Mouse (Mus musculus) 3134 (cell line): ENCODE results near the gene Plxna1.
A peak's percentile ranks its signal among the peaks of the same experiment; 100 is the strongest.

Experiments used
- DNase-seq: peaks from one replicate; pipeline ENCODE4 v3.0.0-alpha.2; 2011; ENCODE audit warnings: low spot score; ENCODE audit not compliant: insufficient read length; ENCODE audit errors: extremely low read depth

Gene Plxna1

DNA sequence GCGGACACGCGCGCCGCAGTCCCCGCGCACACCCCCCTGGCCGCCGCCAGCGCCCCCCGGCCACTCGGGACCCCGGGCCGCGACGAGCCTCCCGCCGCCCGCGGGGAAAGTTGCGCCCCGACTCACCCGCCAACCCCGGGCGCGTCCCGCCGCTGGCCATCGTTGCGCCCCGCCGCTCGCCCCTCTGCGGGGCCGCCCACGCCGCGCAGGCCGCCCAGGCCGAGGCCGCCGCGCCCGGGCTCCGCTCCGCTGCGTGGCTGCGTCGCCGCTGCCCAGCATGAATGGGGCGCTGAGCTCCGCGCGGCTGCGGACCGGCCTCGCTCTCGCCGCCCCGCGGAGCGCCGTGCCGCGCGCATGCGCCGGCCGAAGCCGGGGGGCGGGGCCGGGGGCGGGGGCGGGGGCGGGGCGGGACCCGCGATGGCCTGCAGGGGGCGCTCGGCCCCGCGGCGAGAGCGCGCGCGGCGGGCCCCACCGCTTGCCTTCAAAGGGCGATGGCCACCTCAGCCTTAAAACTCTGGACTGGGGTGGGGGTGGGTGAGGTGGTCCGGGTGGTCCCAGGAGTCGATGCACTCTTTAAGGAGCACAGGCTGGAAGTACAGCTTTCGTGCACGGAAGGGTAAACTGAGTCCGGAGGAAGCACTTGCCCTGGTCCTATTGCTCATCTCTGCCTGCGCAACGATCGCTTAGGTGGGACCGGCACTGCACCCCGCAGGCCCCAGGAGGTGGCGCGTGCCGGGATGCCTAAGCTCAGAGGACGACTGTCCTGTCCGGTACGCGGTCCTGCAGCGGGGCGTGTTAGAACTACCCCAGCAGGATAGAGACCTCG lies at the start of gene Plxna1:
TSS of gene Plxna1 (minus strand) at position 340 of the 826 bp plus-strand sequence.
- peak; percentile 47 for DNase-seq

DNA sequence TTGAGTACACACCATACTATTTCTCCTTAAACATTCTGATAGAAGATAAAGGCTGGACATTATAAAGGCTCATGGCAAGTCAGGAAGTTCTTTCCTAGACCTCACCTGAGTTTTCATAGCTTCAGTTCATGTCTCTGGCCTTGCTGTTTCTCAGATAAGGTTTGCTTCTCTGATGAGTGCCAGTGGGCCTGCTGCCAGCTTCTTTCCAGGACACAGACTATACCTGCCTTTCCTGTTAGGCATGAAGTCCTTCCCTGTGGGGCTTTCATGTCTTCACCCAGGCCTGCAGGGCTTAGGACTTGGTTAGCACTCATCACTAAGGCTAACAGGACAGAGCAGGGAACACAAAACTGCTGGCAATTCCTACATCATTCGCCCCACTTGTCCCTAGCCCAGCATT lies 46.6 kb upstream of the Plxna1 start:
- no peak for DNase-seq

DNA sequence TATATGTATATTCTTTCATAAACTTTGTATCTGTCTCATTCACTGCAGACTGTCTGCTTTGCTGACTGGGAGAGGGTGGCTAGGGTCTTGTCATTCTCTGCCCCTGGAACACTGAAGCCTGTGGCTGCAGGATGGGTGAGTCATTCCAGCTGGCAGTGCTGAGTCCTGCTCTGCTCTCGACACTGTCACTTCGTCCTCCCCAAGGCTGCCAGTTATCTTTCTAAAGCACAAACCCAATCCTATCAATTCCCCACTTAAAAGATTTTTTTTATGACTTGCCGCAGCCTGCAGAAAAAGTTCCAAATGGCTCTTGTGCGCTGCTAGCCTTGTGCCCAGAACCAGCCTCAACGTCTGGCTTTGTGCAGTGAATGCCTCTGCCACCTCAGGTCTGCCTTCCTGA lies 45.8 kb upstream of the Plxna1 start:
- DNase-seq, result peak; percentile 24

DNA sequence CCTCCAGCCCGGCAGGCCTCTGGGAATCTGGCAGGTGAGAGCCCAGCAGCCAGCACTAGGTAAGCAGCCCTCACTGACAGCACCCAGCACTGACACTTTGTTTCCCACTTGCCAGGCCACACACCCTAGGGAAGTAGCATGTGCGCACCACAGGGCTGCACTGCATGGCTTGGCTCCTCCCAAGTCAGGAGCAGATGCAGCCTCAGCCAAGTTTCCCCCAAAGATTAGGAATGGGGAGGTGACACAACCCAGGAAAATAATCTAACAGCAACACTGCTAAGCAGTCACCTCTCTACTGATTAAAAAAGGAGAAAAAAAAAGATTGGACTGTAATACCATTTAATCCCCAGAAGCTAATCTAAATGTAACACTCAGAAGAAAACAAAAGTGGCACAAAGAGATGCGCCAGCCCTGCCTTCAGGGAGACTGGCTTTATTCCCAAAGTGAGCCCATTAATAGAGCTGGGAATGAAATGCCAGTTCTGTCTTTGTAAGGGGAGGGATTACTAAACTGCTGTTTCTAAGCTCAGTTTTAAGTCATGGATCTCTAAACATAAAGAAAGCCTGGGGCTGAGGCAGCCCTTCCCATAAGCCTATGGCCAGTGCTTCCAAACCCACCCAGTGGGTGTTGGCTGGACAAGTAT lies 44.9 kb upstream of the Plxna1 start:
- DNase-seq, result peak; percentile 15

DNA sequence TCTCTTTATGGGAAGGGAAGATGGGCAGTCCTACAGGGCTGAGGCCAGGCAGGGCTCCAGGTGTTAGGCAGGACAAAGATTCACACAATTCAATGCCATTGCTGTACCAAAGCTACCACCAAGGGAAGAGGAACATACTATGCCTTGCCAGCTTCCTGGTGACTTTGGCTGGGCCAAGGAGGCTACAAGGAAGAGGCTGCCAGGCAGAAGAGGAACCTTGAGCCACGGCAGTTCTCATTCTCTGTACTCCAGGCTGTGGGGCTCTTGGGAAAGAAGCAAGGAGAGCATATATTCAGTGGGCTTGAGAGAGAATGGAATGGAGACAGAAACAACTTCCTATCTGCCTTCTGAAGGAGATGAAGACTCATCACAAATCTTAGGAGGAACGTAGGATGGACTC lies 42.5 kb upstream of the Plxna1 start:
- no peak for DNase-seq

DNA sequence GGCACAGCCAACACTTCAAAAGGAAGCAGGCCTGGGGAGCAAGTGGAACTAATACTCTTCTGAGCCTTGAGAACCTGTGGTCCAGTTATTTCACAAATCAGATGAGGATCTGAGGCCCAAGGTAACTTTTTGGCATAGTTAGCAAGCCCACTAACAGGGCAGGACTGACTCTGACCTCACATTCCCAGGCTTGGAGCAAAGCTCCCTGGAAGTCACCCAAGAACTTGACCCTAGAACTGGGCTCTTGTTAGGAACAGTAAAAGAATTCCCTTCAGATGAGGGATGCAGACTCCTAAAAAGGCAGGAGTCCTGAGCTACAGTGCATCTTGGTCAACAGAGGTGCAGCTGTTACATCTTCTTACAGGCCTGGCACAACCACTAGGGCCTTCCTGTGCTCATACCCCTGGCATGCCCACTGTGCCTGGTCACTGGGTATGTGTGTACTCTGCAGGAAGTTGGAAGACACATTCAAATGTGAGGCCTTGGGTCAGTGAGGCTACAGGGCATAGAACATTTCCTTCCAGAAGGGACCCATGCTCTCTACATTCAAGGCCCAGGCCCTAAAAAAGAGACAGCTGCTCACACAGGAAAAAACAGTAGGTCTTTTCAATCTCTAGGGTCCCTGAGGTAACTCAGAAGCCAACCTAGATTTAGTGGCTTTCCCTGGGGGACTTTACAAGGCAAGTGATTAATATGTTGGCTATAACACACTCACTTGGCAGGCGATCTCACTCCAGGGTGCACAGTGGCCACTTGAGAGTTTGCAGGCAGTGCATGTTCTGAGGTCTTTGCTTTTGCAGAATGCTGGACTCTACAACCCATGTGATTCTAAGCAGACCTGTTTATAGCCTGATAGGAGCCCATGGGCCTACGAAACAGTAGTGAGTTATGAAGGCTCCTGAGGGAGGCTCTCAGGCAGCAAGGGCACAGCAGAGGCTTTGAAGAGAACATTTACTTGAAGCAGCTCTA lies 41.1 kb upstream of the Plxna1 start:
- peak; percentile 21 for DNase-seq

DNA sequence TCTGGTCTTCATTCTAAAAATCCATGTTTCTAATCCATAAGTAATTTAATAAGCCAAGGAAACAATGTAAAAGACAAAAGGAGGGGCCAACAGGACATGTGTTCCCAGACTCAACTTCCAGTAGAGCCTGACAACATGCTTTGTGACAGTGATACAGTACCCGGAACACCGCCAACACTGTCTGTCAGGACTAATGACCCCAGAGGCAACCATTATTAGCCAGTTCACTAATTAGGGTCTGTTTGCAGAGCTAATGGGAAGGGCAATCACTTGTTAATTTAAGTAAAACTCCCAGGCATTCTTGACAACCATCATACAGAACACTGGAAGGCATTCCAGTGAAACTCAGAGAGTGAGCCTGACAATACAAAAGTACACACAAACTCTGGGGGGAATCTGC lies 40.0 kb upstream of the Plxna1 start:
- DNase-seq, result no peak

DNA sequence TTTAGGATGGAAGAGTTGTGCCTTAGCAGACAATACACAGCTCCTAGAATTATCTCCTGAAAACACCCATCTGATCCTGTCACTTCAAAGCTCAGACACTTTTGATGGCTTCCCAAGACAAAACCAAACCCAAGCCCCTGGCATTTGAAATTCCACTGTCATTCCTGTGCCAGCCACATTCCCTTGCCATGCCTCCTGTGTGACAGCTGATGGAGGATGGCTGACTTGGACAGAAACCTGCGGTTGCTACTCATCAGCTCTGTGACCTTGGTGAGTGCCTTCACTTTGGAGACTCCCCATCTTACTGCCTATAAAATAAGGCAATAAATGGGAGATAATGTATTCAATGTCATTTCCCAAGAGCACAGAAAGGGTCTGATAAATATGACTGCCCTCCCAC lies 37.1 kb upstream of the Plxna1 start:
- no peak for DNase-seq

DNA sequence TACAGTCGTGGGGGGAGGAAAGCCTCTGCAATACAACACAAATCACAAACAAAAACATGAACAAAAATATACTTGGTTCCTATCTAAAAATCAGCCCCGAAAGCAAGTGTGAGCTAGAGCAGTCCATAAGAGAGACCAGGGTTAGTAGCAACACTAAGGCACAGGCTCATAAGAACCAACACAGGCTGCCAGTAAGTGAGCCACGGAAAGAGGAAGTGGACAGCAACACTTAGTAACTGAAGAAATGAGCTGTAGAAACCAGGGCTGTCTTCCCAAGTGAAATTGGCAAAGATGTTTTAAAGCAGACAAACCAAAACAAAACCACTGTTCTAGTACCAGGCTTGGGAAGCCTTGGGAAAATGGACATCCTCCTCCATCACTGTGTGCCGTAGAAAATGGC lies 35.5 kb upstream of the Plxna1 start:
- no peak for DNase-seq

DNA sequence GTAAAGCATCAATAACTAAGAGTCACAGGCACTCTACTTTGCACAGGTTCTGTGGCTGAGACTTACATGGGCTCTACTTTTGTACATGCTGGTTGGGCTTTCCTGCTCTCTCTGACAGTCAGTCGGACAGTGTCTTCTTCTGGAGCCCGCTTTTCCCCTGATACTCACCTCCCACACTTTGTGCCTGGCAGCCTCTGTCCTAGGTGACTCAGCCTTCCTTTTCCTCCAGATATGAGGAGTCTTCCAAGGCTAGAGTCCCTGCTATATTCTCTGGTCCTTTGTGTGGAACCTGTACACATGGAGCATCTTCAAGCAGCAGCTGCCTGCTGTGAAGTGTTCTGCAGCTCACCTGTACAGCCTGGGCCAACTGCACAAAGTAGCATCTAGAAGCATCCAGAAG lies 31.4 kb upstream of the Plxna1 start:
- no peak for DNase-seq

DNA sequence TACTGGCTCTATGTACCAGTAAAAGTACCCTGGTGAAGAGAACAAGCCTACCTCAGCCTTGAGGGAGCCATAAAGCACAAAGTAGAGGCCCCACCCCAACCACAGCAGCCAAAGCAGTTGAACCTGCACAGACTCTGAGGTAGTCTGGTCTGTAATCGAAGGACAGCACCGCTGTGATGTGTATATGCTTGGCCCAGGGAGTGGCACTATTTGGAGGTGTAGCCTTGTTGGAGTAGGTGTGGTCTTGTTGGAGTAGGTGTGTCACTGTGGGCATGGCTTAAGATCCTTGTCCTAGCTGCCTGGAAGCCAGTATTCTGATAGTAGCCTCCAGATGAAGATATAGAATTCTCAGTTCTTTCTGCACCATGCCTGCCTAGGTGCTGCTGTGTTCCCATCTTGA lies 29.8 kb upstream of the Plxna1 start:
- DNase-seq, result no peak

DNA sequence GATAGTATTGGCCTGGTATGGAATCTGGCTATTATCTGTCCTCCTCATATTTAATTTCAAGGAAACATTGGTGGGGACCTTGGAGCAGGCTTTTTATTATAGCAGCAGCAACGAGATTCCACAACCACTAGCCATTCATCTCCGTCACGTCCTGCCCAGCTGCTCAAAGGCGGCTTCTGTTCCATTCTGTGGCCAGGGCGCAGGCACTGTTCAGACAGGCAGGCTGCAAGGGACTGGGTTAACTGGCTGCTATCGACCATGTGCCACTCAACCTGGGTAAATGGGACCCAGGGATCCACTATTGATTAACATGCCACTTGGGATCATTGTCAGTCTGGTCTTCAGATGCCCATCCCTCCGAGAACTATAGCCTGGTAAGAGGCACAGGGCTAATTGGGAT lies 27.4 kb upstream of the Plxna1 start:
- DNase-seq, result no peak

DNA sequence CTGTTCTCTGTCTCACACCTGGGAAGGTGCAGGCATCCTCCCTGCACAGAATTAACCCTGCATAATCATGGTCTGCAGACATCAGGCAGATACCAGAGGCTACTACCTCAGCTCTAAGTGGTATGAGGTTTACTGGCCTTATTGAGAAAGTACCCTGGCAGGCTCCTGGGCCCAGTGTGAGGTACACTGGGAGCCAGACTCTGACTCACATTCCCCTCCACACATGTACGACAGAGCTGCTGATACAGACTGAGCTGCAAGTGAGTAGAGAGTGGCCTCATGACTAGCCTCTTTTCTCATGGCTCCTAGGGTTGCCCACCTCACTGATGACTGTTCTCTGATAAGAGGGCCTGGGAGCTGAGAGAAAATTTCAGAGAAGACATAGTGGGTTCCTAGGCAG lies 24.5 kb upstream of the Plxna1 start:
- DNase-seq, result peak; percentile 27

DNA sequence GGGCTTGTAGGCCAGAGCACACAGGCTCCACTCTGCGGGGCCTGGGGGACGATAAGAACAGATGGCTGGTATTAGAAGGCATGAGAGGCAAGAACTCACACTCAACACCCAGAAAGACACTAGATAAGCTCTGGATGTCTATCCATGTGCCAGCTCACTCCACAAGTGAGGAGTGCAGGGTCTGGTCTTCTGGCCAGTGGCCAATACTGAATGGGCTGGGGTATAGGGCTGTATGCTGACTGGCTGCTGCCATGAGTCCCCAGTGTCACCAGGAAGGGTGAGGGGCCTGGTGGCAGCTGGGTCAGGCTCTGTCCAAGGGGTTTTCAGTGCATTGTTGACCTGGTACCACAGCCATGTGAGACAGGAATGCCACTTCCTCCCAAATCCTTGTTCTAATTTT lies 22.3 kb upstream of the Plxna1 start:
- DNase-seq, result no peak

DNA sequence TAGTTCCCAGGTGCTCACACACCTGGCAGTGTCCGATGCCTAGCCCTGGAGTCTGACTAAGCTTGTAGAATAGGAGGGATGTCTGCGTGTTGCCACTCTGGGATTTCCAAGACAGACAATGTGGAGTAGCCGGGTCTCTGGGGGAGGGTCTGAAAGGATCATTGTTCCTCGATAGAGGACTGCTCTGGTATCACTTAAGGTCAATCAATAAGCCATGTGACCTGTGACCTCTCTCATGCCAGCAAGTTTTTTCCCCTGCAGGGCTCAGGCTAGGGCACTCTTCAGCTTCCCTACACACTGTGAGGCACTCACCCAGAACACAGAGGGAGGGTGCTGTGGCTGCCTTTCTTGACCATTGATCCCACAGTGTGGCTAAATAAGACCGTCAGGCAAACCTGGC lies 19.4 kb upstream of the Plxna1 start:
- no peak for DNase-seq

DNA sequence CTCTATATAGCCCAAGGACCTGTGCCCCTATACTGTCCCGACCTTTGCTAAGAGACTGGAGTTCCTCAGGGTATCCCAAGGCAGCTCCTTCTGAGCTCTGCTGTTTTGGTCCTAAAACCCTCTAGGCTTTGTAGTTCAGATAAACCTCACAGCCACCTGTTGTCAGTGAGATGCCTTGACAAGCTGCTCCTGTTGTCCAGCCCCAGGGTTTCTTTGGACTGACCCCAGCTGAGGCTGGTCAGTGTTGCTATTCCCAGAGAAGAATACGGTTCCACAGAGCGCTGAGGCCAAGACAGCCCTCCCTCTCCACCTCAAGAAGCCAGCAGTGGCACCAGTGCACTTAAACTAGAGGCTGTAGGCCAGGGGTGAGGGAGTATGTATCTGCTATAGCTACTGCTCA lies 18.8 kb upstream of the Plxna1 start:
- no peak for DNase-seq

DNA sequence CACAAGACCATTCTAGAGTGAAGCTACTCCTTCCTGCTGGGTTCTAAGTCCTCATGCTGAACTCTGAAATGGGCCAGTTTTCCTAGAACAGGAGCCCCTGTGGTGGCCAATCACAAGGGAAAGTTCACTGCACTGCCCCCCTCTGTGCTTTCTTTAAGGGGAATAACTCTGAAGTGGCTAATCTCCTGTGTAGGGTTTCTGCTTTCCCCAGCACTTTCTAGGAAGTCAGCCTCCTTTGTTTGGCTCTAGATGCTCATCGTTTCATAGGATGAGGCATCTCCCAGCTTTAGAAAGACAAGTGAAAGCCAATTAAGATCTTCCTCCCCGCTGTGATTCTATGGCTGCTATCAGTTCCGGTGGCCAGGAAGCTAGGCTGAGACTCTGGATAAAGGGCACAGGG lies 18.3 kb upstream of the Plxna1 start:
- DNase-seq, result no peak

DNA sequence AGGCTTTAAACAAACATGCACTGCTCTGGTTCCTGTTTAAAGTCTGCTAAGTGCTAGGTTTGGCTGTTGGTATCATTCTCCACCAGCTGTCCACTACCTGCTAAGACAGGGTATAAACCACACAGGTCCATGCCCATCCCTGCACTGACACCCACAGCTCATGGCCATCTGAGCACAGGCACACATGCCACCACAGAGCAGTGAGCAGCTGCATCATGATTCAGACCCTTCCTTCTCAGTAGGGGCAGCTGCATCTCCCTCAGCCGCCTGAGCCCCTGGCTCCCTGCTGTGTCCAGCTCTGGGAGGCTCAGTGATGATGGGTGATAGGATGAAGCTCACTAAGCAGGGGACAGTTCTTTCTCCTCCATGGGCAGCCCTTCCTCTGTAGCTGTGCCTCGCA lies 15.8 kb upstream of the Plxna1 start:
- DNase-seq, result no peak

DNA sequence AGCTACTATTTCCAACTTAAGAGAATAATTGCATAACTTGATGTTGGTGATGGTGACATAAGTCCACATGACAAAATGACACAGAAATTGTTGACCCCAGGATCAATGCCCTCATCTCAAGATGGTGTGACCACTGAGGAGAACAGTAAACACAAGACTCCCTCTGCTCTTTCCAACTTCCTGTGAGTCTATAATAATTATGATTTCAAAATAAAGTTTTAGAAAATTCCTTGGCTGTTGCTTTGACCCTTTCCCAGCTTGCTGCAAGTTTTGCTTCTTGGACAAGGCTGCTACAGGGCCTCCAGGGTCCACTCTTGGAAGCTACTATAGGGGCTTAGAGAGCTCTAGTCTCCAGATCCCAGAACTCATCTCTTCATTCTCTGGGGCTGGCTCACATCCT lies 6.4 kb upstream of the Plxna1 start:
- no peak for DNase-seq

DNA sequence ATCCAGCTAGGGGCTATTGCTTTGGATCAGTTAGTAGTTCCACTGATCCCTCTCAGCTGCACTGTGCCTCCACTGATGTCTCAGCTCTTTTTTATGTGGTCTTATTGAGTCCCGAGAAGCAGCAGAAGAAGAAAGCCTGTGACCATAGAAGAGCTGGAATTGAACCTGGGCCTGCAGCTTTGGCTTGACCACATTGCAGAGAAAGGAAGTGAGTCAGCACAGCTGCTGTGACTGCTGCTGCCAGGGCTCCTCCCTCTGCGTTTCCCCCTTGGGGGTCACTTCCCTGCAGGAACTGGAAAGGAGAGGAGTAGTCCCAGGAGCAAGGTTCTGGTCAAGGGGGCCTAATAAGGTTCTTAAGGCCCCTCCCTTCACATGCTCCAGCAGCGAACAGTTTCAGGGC lies 1.9 kb upstream of the Plxna1 start:
- peak; percentile 41 for DNase-seq

DNA sequence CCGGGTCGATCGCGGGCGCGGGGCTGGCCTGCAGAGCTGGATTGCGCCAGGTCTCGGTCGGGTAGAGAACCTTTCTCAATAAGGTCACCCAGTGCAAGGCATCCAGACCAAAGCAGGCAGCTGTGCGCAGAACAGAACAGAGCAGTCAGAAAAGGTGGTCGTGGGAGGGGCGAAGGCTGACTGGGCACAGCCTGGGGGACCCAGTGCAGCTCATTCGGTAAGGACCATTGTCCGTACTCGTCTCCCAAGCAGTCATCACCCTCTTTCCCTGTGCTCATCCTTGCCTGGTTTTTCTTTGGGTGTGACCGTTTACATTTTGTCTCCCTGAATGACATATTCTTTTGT lies 659 bp upstream of the Plxna1 start:
- no peak for DNase-seq
